Mouse (Mus musculus) liver, adult (tissue): Measurements from ENCODE around the gene Hand2.

Experiments
- GATA4 ChIP-seq: IDR thresholded peaks from 2 replicates; pipeline ENCODE4 v1.6.1; 2014; ENCODE audit warnings: mild to moderate bottlenecking, low read length; ENCODE audit not compliant: insufficient replicate concordance

Hand2 gene

GRCm38 (mm10) chr8:57319981-57320585 lies 700 bp upstream of the Hand2 start:
- no peak for TF ChIP-seq GATA4

- no peak for TF ChIP-seq GATA4
Measured at GRCm38 (mm10) chr8:57321898-57322895, 1.4 kb downstream of the Hand2 start.

GRCm38 (mm10) chr8:57322961-57323941 lies 2.5 kb downstream of the Hand2 start:
- TF ChIP-seq GATA4 = no peak

- no peak for TF ChIP-seq GATA4
Measured at GRCm38 (mm10) chr8:57324091-57324490, 3.3 kb downstream of the Hand2 start.

GRCm38 (mm10) chr8:57324671-57325070 lies 3.9 kb downstream of the Hand2 start:
- no peak for TF ChIP-seq GATA4

- TF ChIP-seq GATA4 = no peak
Measured at GRCm38 (mm10) chr8:57325111-57325891, 4.5 kb downstream of the Hand2 start.

- no peak for TF ChIP-seq GATA4
Measured at GRCm38 (mm10) chr8:57326091-57327065, 5.6 kb downstream of the Hand2 start.

GRCm38 (mm10) chr8:57327281-57328160 lies 6.7 kb downstream of the Hand2 start:
- TF ChIP-seq GATA4 = no peak

GRCm38 (mm10) chr8:57328161-57328920 lies 7.6 kb downstream of the Hand2 start:
- TF ChIP-seq GATA4 = no peak

- no peak for TF ChIP-seq GATA4
Measured at GRCm38 (mm10) chr8:57328931-57329341, 8.2 kb downstream of the Hand2 start.

GRCm38 (mm10) chr8:57330106-57330505 lies 9.3 kb downstream of the Hand2 start:
- TF ChIP-seq GATA4 = no peak

GRCm38 (mm10) chr8:57331727-57332630 lies 11.2 kb downstream of the Hand2 start:
- TF ChIP-seq GATA4 = no peak
